Mouse (Mus musculus): Measurements from ENCODE around the gene Axl. TPM values are rescaled to one million over a fixed set of nuclear protein-coding genes. Genes with fewer than 3 reads are reported as not detected.

Axl gene
- 37.7 and 38.3 TPM in 2 replicates for polyA plus RNA-seq (2015; fragmentation: Nextera tagmentation; extraction: Ambion mirVana)

GRCm38 (mm10) chr7:25788220-25789128 lies at the start of gene Axl:
Gene Axl, minus strand, starts transcription at chr7:25788705.

GRCm38 (mm10) chr7:25816241-25816919 lies 27.9 kb upstream of the Axl start, which contains the start of gene Cyp2s1:
Gene Cyp2s1, minus strand, starts transcription at chr7:25816913.

GRCm38 (mm10) chr7:25754738-25755467 lies 33.6 kb downstream of the Axl start, which contains the start of gene Hnrnpul1:
Gene Hnrnpul1, minus strand, starts transcription at chr7:25754757.

GRCm38 (mm10) chr7:25718788-25719417 lies 69.6 kb downstream of the Axl start, which contains the start of gene Ccdc97:
Gene Ccdc97, minus strand, starts transcription at chr7:25719088.

Small RNAs within 50 kb of the gene (microRNA-seq; reads per million reads assigned to microRNA genes)
- not detected for gene Gm24865

Other genes starting within 250 kb of the Axl start
- 0.15 TPM in 1 of 2 replicates, not detected in the other for gene Ceacam2, start 248.8 kb downstream of the Axl start, polyA plus RNA-seq (2015; fragmentation: Nextera tagmentation; extraction: Ambion mirVana)
- gene Erich4, start 172.8 kb downstream of the Axl start, polyA plus RNA-seq (2015; fragmentation: Nextera tagmentation; extraction: Ambion mirVana) = not detected in 2 replicates
- gene Dmac2, start 169.3 kb downstream of the Axl start, polyA plus RNA-seq (2015; fragmentation: Nextera tagmentation; extraction: Ambion mirVana) = 50.1 and 51.9 TPM in 2 replicates
- gene B3gnt8, start 162.1 kb downstream of the Axl start, polyA plus RNA-seq (2015; fragmentation: Nextera tagmentation; extraction: Ambion mirVana) = 1.3 and 1.7 TPM in 2 replicates
- 51.5 and 51.7 TPM in 2 replicates for gene Bckdha, start 129.7 kb downstream of the Axl start, polyA plus RNA-seq (2015; fragmentation: Nextera tagmentation; extraction: Ambion mirVana)
- gene Exosc5, start 129.5 kb downstream of the Axl start, polyA plus RNA-seq (2015; fragmentation: Nextera tagmentation; extraction: Ambion mirVana) = 33.1 and 37.9 TPM in 2 replicates
- gene Tmem91, start 113.5 kb downstream of the Axl start, polyA plus RNA-seq (2015; fragmentation: Nextera tagmentation; extraction: Ambion mirVana) = 240 and 246 TPM in 2 replicates
- gene B9d2, start 107.9 kb downstream of the Axl start, polyA plus RNA-seq (2015; fragmentation: Nextera tagmentation; extraction: Ambion mirVana) = 48.2 and 49.2 TPM in 2 replicates
- gene Tgfb1, start 101.7 kb downstream of the Axl start, polyA plus RNA-seq (2015; fragmentation: Nextera tagmentation; extraction: Ambion mirVana) = 1.2 TPM in 2 replicates
- 22.2 and 25.1 TPM in 2 replicates for gene Ccdc97, start 69.6 kb downstream of the Axl start, polyA plus RNA-seq (2015; fragmentation: Nextera tagmentation; extraction: Ambion mirVana)
- 39.3 TPM in 2 replicates for gene Hnrnpul1, start 33.9 kb downstream of the Axl start, polyA plus RNA-seq (2015; fragmentation: Nextera tagmentation; extraction: Ambion mirVana)
- gene Cyp2s1, start 28.2 kb upstream of the Axl start, polyA plus RNA-seq (2015; fragmentation: Nextera tagmentation; extraction: Ambion mirVana) = 2.8 and 3.1 TPM in 2 replicates
- gene Cyp2b10, start 108.9 kb upstream of the Axl start, polyA plus RNA-seq (2015; fragmentation: Nextera tagmentation; extraction: Ambion mirVana) = not detected in 2 replicates